Mouse (Mus musculus) left cerebral cortex, adult 8-10 months (tissue): Measurements from ENCODE around the gene H3f3b. TPM values are rescaled to one million over a fixed set of nuclear protein-coding genes. Genes with fewer than 3 reads are reported as not detected.

ENCODE experiments used
- DNase-seq, 2 experiments: peaks; one replicate each; pipeline ENCODE4 v3.0.0; 2022; ENCODE audit warnings: low spot score in 2 of 2
- total RNA-seq, 4 experiments: library from RNA; stranded (reverse); gene quantifications; 2 replicates each; pipeline ENCODE4 v1.2.4; 2022

H3f3b gene
- total RNA-seq, 4 experiments from 2014 or later, result 272 to 296 (median 284) TPM

DNA sequence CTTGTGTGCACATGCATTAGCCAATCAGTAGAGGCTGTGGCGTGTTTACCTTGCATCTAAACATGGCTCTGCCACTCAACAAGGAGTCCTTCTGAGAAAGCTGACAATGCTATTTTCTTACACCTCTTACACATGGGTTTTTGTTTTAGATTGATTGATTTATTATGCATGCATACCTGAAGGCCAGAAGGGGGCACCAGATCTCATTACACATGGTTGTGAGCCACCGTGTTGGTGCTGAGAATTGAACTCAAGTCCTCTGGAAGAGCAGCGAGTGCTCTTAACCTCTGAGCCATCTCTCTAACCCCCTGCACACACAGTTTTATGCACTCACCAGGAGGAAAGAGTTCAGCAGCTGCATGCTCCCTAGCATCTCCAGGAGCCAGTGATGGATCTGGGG, 24.9 kb downstream of the H3f3b start:
- DNase-seq, result no peak

DNA sequence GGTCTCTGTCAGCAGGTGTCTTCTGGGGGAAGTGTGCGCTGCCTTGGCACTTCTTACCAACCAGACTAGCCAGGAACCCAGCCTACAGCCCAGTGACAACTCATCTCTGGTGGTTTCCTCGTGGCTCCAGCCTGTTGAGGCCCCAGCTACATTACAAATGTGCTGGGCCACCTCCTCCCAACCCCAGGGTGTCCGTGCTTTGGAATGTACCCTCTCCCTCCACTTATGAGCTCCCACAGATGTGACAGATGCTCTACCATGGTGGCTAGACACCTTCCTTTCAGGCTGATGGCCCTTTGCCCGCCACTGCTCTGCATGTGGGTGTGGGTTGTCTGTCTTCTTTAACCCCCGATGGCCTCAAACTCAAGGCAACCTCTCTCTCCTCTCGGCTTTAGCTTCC, 26.0 kb downstream of the H3f3b start:
- DNase-seq, result no peak

DNA sequence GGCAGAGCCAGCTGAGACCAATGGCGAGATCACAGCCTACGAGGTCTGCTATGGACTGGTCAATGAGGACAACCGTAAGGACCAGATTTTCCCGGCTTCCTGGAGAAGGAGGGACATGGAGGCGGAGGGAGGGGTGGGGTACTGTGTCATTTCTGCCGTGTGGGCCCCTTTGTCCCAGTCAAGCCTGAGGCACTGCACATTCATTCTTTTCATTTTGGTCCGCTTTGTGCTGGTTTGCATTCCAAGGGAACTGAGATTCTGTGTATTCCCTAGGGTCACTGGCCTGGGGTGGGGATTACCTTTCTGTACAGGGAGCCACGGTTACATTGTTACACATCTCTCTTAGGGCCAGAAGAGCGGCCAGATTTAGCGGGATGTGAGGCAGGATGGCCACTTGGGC, 27.2 kb downstream of the H3f3b start:
- no peak for DNase-seq

DNA sequence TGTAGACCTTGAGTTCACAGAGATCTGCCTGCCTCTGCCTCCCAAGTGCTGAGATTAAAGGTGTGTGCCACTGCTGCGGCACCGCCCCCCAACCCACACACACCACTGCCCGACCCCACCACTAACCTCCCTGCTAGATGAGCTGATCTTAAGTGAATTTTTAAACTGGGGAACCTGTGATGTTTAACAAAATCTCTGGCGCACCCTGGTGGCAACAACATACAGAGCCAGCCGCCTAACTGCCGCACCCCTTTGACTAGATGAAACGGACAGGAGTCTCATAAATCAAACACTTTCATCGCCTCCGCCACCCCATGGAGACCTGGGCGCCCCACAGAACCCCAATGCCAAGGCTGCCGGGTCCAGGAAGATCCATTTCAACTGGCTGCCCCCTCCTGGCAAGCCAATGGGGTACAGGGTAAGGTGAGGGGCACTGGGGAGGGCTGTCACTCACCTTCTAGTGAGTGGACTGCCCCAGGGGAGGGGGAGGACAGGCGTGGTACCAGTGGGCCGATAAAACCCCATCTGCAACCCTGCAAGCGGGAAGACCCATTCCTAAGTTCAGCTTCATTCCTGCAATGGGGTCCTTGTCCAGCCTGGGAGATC, 28.1 kb downstream of the H3f3b start:
- peak in 1 of 2 experiments; percentile 55 for DNase-seq

DNA sequence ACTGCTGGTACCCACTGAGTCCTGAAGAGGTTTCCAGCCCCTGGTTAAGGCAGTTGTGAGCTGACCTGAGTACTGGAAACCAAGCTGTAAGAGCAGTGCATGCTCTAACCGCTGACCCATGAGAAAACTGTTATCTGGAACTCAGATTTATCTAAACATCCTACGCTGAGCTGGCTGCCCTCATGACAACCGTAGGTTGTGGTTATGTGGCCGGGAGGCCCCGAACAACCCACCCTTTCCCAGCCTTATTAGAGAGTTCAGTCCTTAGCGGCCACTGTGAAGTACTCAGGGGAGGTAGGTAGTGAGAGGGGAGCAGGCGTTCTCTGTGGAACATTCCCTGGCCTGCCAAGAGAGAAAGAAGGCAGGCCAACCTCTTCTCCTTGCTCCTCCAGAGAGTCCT, 28.7 kb downstream of the H3f3b start:
- DNase-seq, result no peak

DNA sequence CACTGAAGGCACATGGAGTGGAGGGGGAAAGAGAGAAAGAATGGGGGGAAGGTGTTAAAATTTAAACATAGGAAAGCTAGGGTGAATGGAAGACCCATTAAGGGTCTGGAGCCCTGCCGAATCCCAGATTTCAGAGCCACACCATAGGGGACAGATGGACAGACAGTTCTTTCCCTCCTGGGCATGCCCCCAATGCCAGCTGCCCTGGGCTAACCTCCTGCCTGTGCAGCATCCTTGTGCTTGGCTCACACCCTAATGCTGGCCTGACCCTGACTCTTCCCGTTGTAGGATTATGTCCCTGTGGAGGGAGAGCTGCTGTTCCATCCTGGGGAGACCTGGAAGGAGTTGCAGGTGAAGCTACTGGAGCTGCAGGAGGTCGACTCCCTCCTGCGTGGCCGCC, 30.1 kb downstream of the H3f3b start:
- no peak for DNase-seq

DNA sequence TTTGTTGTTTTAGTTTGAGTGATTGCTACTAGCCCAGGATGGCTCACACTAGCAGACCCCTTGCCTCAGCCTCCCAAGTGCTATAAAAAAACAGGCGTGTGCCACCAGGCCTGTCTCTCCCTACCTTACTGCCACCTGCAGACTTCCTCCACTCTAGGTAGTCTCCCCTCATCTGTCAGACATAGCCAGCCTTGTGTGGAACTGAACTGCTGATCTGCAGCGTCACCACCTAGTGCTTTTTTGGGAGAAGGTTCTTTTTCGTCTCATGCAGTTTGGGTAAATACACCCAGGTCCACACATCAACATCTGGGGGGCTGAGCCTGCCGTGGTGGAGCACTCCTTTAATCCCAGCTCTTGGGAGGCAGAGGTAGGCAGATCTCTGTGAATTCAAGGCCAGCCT, 30.7 kb downstream of the H3f3b start:
- no peak for DNase-seq

DNA sequence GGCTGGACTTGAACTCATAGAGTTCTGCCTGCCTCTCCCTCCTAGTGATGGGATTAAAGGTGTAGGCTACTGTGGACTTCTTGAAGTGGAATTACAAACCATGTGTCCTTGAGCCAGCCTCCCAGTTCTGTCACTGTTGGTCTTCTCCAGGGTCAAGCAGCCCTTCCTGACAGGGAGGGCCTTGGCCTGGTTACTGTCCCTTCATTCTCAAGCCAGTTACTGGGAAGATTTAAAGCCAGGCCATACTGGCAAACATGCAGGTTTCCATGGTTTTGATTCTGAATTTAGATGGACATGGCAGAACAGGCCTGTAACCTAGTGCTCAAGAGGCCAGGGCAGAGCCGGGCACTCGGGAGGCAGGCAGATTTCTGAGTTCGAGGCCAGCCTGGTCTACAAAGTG, 32.5 kb downstream of the H3f3b start:
- no peak for DNase-seq

DNA sequence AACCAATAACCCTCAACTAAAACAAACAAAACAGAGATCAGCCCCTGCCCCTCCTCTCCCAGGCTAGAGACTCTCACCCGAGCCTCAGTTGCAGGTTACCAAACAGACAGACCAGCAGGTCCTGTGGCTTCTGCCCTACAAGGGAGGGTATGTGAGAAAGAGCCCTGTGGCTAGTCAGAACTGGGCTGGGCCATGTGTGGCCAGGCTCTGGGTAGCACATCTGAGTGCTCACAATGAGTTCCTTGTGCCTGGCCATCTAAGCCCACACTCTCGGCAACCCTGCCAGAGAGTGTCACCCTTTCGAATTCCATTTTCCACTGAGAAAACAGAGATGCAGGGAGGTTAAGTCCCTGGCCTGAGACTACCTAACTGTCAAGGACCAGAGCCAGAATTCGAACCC, 35.7 kb downstream of the H3f3b start:
- no peak for DNase-seq

DNA sequence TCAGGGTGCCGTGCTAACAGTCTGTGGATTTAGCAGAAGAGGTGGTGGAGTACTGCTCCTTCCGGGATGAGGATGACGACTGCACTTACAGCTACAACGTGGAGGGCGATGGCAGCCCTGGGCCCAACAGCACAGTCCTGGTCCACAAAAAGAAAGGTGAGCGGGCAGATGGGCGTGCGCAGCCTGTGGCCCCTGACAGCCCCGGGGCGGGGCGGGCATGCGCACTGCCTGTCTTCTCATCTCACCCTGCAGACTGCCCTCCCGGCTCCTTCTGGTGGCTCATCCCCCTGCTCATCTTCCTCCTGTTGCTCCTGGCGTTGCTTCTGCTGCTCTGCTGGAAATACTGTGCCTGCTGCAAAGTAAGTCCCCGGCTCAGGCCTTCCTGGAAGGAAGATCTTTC, 38.1 kb downstream of the H3f3b start:
- no peak for DNase-seq

DNA sequence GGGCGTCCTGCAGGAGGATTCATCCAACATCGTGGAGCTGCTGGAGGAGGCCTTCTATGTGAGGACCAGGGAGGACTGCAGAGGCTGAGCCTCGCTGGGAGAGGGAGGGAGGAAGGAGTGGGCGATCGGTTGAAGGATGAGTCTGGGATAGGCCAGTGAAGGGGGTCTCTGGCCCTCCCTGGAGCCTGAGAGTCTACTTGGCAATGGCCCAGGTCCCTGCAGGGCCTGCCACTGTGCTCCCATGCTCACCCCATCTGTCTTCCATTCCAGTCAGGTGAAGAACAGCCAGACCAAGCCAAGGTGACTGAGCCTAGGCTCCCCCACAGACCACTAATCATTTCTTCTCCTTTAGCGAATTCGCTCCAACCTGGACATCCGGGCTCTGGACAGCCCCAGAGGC, 44.5 kb downstream of the H3f3b start:
- no peak for DNase-seq

DNA sequence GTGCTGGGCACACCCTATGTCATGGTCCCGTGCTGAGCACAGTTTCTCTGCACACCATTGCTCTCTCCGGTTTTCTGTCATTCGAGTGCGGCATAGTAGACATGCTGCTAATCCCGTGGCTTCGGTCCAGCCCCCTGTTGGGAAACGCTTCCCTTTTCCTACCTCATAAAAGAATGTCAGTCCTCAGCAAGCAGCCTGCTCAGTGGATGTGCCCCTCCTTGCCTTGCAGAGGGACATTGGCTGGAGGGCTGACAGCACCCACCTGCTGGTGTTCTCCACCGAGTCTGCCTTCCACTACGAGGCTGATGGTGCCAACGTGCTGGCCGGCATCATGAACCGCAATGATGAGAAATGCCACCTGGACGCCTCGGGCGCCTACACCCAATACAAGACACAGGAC, 45.3 kb downstream of the H3f3b start:
- DNase-seq, result no peak

DNA sequence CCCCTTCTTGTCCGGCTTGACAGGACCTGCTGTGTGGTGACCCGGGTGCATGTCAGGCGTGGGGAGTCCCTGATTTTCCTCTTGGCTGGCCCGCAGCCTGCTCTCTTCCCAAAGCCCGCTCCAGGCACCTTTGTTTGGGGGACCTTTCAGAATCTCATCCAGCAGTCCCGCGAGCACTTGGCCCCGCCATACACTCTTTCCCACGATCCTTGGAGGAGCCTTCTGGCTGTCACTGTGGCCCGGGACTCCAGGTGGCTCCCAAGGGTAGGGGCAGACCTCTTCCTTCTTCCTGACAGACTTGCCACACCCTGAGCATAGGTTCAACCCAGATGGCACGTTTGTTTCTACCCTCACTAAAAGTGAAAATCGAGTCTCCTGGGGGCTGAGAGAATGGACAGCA, 52.2 kb downstream of the H3f3b start:
- no peak for DNase-seq

DNA sequence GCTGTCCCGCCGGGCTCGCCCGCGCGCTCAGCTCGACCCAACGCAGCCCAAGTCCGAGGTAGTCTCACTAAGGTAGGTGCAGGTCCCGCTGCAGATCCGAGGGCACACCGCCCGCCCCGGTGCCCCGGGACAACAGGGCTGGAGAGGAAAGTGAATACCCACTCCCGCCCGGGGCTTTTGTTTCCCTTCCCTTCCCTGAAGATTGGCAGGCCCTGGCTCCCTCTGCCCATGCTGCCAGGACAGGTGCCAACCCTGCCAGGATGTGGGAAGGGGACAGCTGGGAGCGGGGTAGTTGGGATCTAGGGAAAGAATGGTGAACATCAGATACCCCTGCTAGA, 52.7 kb downstream of the H3f3b start:
- DNase-seq, result no peak

DNA sequence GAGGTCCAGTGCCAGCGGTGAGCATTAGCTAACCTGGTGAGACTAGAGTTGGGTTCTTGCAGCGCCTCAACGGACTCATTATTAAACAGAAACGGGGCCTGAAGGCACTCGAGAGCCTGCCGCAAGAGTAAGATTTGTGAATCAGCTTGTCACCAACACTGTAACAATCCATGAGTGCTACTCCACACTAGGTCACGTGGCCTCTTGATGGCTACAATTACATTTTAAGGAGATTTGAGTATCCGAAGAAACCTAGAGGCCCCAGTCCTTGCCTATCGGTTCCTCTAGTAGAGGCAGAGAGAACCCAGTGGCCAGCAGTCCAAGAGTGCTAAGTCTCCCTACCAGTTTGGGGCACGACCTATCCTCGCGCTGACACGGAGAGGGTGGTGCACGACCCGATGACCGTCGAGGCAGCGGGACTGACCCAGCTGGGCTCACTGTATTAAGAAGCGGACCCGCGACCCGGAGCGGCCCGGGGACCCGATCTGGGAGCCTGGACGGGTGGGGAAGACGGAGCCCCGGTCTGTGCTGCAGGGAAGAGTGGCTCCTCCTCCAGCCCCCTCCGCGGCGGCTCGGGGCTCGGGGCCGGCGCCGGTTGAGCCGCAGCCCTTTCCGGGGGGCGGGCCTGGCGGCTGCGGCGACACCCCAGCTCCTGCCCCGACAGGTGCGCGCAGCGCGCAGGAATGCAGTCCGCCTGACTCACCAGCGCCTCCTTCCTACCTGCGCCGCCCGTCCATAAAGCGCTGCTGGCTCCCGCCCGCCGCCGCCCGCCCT, 53.3 kb downstream of the H3f3b start, which contains the start of gene Itgb4:
Gene Itgb4 (plus strand): TSS at position 401 of the 774 bp plus-strand sequence.
- DNase-seq, result no peak

Other genes starting within 250 kb of the H3f3b start
- 10 to 100 TPM; 18.2 to 18.9 (median 18.4) TPM for gene Caskin2, start 214.3 kb downstream of the H3f3b start, total RNA-seq
- 10 to 100 TPM; 12.4 to 17.1 (median 14.5) TPM for gene Tsen54, start 213.2 kb downstream of the H3f3b start, total RNA-seq
- gene Llgl2, start 203.9 kb downstream of the H3f3b start, total RNA-seq, result 1 to 10 TPM; 2.5 to 5.2 (median 4.6) TPM
- under 1 TPM; 0.07 to 0.89 (median 0.57) TPM for gene Myo15b, start 169.6 kb downstream of the H3f3b start, total RNA-seq
- gene Smim5, start 128.0 kb downstream of the H3f3b start, total RNA-seq, result 1 to 10 TPM in 1 of 4 experiments, under 1 TPM in 2, not detected in 1; 0.78 to 1.6 (median 0.95) TPM
- not detected for gene Smim6, start 115.9 kb downstream of the H3f3b start, total RNA-seq
- gene Sap30bp, start 94.7 kb downstream of the H3f3b start, total RNA-seq, result 10 to 100 TPM; 42.0 to 61.0 (median 55.7) TPM
- 10 to 100 TPM; 23.5 to 33.0 (median 25.2) TPM for gene Recql5, start 94.5 kb downstream of the H3f3b start, total RNA-seq
- 10 to 100 TPM in 3 of 4 experiments, 1 to 10 TPM in 1; 9.4 to 13.4 (median 11.3) TPM for gene Itgb4, start 53.3 kb downstream of the H3f3b start, total RNA-seq
- 10 to 100 TPM; 16.1 to 19.7 (median 18.6) TPM for gene Galk1, start 15.2 kb downstream of the H3f3b start, total RNA-seq
- gene Unk, start 2.4 kb upstream of the H3f3b start, total RNA-seq, result 10 to 100 TPM; 23.4 to 27.7 (median 25.0) TPM
- 1 to 10 TPM; 1.2 to 4.1 (median 1.7) TPM for gene Unc13d, start 50.0 kb upstream of the H3f3b start, total RNA-seq
- 100 to 1,000 TPM; 414 to 460 (median 438) TPM for gene Wbp2, start 59.0 kb upstream of the H3f3b start, total RNA-seq
- gene Trim47, start 99.2 kb upstream of the H3f3b start, total RNA-seq, result 1 to 10 TPM; 5.6 to 8.1 (median 7.0) TPM
- gene Trim65, start 103.2 kb upstream of the H3f3b start, total RNA-seq, result 1 to 10 TPM; 6.3 to 7.7 (median 7.4) TPM
- gene Mrpl38, start 110.9 kb upstream of the H3f3b start, total RNA-seq, result 10 to 100 TPM; 43.3 to 64.9 (median 56.2) TPM
- gene Fbf1, start 140.2 kb upstream of the H3f3b start, total RNA-seq, result 10 to 100 TPM; 68.8 to 81.3 (median 76.5) TPM
- gene Ten1, start 170.9 kb upstream of the H3f3b start, total RNA-seq, result 10 to 100 TPM; 34.4 to 47.6 (median 39.6) TPM
- 100 to 1,000 TPM; 122 to 132 (median 126) TPM for gene Acox1, start 171.1 kb upstream of the H3f3b start, total RNA-seq
- 1 to 10 TPM; 2.1 to 2.8 (median 2.5) TPM for gene Evpl, start 210.1 kb upstream of the H3f3b start, total RNA-seq
- 10 to 100 TPM; 66.5 to 72.8 (median 70.5) TPM for gene Srp68, start 246.3 kb upstream of the H3f3b start, total RNA-seq